Mouse (Mus musculus) stomach, embryonic 14.5 days (tissue): ENCODE measurements around the gene Kdsr. TPM values are rescaled to one million over a fixed set of nuclear protein-coding genes. Genes with fewer than 3 reads are reported as not detected.

Experiments
- ATAC-seq: fragments of 200-750 bp; cut with Nextera tagmentation; 2 replicates; pipeline ENCODE4 v1.8.0; 2017; ENCODE audit warnings: low read depth, moderate TSS enrichment; ENCODE audit not compliant: insufficient number of reproducible peaks, insufficient read depth, low FRiP score
- H3K27ac ChIP-seq: fragments of 300-500 bp; sonication (generic); 2 replicates; pipeline ENCODE4 v1.5.1; 2014; ENCODE audit warnings: mild to moderate bottlenecking, low read length, moderate library complexity, mixed read lengths
- H3K27me3 ChIP-seq: fragments of 300-500 bp; sonication (generic); 2 replicates; pipeline ENCODE4 v1.6.1; 2014; ENCODE audit warnings: low read length, control low read depth, mixed read lengths; ENCODE audit not compliant: control insufficient read depth, insufficient read depth
- H3K36me3 ChIP-seq: fragments of 300-500 bp; sonication (generic); 2 replicates; pipeline ENCODE4 v1.6.1; 2014; ENCODE audit warnings: mild to moderate bottlenecking, control low read depth, low read length, moderate library complexity, mixed read lengths; ENCODE audit not compliant: control insufficient read depth, insufficient read depth
- H3K4me1 ChIP-seq: fragments of 300-500 bp; sonication (generic); 2 replicates; pipeline ENCODE4 v1.6.1; 2014; ENCODE audit warnings: low read length, control low read depth, mixed read lengths; ENCODE audit not compliant: control insufficient read depth, insufficient read depth
- H3K4me2 ChIP-seq: fragments of 300-500 bp; sonication (generic); replicated peaks from 2 replicates; pipeline ENCODE4 v1.6.1; 2014; ENCODE audit warnings: low read depth, low read length, control low read depth
- H3K4me3 ChIP-seq: fragments of 300-500 bp; sonication (generic); 2 replicates; pipeline ENCODE4 v1.5.1; 2014; ENCODE audit warnings: low read depth, low read length, control low read depth
- H3K9ac ChIP-seq: fragments of 300-500 bp; sonication (generic); replicated peaks from 2 replicates; pipeline ENCODE4 v1.6.1; 2014; ENCODE audit warnings: low read depth, mild to moderate bottlenecking, control low read depth, low read length, moderate library complexity, mixed read lengths
- H3K9me3 ChIP-seq: fragments of 300-500 bp; sonication (generic); 2 replicates; pipeline ENCODE4 v1.6.1; 2016; ENCODE audit warnings: low read depth, low read length, control low read depth; ENCODE audit not compliant: control insufficient read depth
- WGBS: fragments of 180-500 bp; shearing (Covaris S2); extraction: QIAGEN DNeasy Blood & Tissue Kit; methylation state at CpG from one replicate; pipeline ENCODE4 v1.1.7; 2014; 5-methylcytosine and 5-hydroxymethylcytosine counted together
- polyA plus RNA-seq: library from polyadenylated mRNA; unstranded; fragments of >200 nt; fragmentation: Nextera tagmentation; extraction: Ambion mirVana; gene quantifications from 2 replicates; pipeline ENCODE4 v1.2.1, GENCODE M21; 2014

Kdsr gene
- 18.4 and 19.2 TPM in 2 replicates for polyA plus RNA-seq

- ATAC-seq, result peak; percentile 98
- no peaks in the 10 kb centered on the region for H3K36me3 ChIP-seq
- H3K27ac ChIP-seq, result peak within 1 kb of the TSS; percentile 83
- H3K9ac ChIP-seq, result peak within 1 kb of the TSS; percentile 63
- WGBS, result 3% methylated on average over 40 of the region's 51 CpGs
- peak within 1 kb of the TSS; percentile 75 for H3K4me3 ChIP-seq
- peak within 1 kb of the TSS; percentile 76 for H3K4me2 ChIP-seq
- H3K4me1 ChIP-seq, result peaks cover 14% of the 10 kb centered on the region
- no peaks in the 10 kb centered on the region for H3K9me3 ChIP-seq
- H3K27me3 ChIP-seq, result no peaks in the 10 kb centered on the region
Measured at GRCm38 (mm10) chr1:106759572-106760435, at the start of gene Kdsr. Gene Kdsr, minus strand, starts transcription at chr1:106759727.

DNA sequence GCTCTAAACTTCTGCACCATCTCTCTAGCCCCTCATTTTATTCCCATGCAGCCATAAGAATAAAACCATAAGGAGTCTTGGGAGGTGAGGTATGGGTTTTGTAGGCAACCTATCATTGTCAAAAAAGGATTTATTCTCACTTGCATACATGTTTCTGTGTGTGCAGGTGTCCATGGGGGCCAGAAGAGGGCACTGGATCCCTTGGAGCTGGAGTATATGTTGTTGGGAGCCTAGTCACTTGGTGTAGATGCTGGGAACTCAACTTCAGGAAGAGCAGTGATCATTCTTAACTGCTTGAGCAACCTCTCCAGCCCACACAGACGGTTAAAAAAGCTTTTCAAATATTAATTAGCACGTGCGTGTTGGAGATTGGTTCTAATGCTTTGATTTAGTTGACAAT is 40.4 kb upstream of the Kdsr start:
- no peak overlapping the region for H3K9ac ChIP-seq
- 0 out of 2 replicates have a peak, but pooled peaks cover 4% of the 10 kb centered on the region for H3K4me1 ChIP-seq
- H3K36me3 ChIP-seq, result no peaks in the 10 kb centered on the region
- H3K27me3 ChIP-seq, result no peaks in the 10 kb centered on the region
- H3K4me2 ChIP-seq, result no peak overlapping the region
- no peak overlapping the region for H3K4me3 ChIP-seq
- 80% methylated on average over 3 of the region's 3 CpGs for WGBS
- ATAC-seq, result no peak
- H3K9me3 ChIP-seq, result no peaks in the 10 kb centered on the region
- no peak overlapping the region for H3K27ac ChIP-seq

- no peak overlapping the region for H3K4me2 ChIP-seq
- no peak overlapping the region for H3K4me3 ChIP-seq
- no peak overlapping the region for H3K27ac ChIP-seq
- H3K9me3 ChIP-seq, result no peaks in the 10 kb centered on the region
- H3K27me3 ChIP-seq, result no peaks in the 10 kb centered on the region
- no peak overlapping the region for H3K9ac ChIP-seq
- WGBS, result 74% methylated on average over 1 of the region's 1 CpGs
- no peaks in the 10 kb centered on the region for H3K36me3 ChIP-seq
- ATAC-seq, result no peak
- 0 out of 2 replicates have a peak, but pooled peaks cover 7% of the 10 kb centered on the region for H3K4me1 ChIP-seq
Measured at GRCm38 (mm10) chr1:106799406-106799805, 39.9 kb upstream of the Kdsr start.

- no peak overlapping the region for H3K27ac ChIP-seq
- peak overlapping the region; percentile 50 for H3K4me2 ChIP-seq
- no peaks in the 10 kb centered on the region for H3K9me3 ChIP-seq
- 59% methylated on average over 7 of the region's 7 CpGs for WGBS
- no peaks in the 10 kb centered on the region for H3K27me3 ChIP-seq
- peak overlapping the region; percentile 10; the same call in 1 of the 2 replicates for H3K9ac ChIP-seq
- no peak for ATAC-seq
- peak overlapping the region; percentile 99 for H3K4me3 ChIP-seq
- H3K4me1 ChIP-seq, result 0 out of 2 replicates have a peak, but pooled peaks cover 8% of the 10 kb centered on the region
- no peaks in the 10 kb centered on the region for H3K36me3 ChIP-seq
Measured at GRCm38 (mm10) chr1:106796987-106797779, 37.7 kb upstream of the Kdsr start.

DNA sequence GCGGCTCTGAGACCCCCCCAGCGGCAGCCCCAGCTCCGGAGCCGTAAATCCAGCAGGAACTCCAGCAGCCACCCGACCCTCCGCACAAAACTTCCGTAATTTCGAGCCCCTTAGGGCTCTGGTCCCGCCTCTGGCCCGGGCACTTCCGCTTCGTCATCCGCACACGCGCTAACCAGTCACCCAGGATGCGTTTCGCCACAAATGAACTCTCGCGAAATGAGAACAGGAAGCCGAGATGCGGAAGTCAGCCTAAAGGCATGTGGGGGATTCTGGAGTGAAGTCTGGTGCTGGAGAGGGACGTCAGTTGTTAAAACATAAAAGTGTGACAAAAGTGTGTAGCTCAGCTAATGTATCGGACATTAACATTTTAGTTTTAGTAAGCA is 37.0 kb upstream of the Kdsr start, which contains the start of gene Vps4b:
TSS of gene Vps4b (minus strand) at position 187 of the 383 bp plus-strand sequence.
- no peaks in the 10 kb centered on the region for H3K9me3 ChIP-seq
- H3K9ac ChIP-seq, result peak within 1 kb of the TSS; percentile 95
- under 1% methylated on average over 23 of the region's 23 CpGs for WGBS
- H3K27me3 ChIP-seq, result no peaks in the 10 kb centered on the region
- peak within 1 kb of the TSS; percentile 65 for H3K4me2 ChIP-seq
- no peaks in the 10 kb centered on the region for H3K36me3 ChIP-seq
- peak within 1 kb of the TSS; percentile 99 for H3K4me3 ChIP-seq
- H3K27ac ChIP-seq, result peak within 1 kb of the TSS; percentile 96
- H3K4me1 ChIP-seq, result 0 out of 2 replicates have a peak, but pooled peaks cover 8% of the 10 kb centered on the region
- ATAC-seq, result peak; percentile 99

DNA sequence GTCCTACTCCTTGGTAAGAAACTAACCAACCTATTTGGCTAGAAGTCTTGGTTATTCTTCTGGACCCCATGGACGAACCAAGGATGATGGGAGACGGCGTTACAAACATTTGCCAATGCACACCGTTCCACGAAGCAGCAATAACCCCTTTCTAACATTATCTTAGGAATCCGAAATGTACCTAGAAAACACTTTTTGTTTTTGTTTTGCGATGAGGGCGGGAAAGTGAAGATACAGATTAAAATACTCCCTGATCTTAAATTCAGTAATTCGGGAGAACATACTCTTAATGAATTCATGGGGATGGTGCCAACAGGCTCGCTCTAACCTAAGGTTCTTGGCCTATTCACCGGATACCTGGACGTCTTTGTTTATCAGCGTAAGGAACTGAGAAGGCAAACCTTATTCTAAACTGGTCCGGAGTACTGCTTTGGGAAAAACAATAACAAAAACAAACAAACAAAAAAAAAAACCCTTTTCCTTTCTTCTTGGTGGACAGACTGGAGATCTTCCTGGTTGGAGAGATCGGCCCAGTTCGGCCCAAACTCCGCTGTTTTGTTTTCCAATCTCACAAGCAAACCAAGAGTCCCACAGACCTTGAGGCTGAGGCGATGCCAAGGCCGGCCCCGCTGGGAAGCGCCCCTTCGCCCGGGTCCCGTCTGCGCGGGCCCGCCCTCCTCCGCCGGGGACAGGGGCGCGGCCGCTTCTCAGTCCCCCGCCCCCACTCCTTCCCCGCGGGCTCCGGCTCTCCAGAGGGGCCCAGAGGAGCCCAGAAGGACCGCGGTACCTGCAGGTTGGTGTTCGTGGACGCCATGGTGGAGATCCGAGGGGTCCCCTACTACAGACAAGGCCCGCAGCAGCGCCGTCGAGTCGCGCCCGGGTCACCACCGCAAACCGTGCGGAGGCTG is 36.4 kb upstream of the Kdsr start:
- peak overlapping the region; percentile 65 for H3K4me2 ChIP-seq
- peak; percentile 88 for ATAC-seq
- H3K27ac ChIP-seq, result peak overlapping the region; percentile 96
- H3K9ac ChIP-seq, result peak overlapping the region; percentile 95
- WGBS, result 2% methylated on average over 51 of the region's 51 CpGs
- H3K36me3 ChIP-seq, result no peaks in the 10 kb centered on the region; the same call in 1 of the 2 replicates
- H3K4me3 ChIP-seq, result peak overlapping the region; percentile 99
- no peaks in the 10 kb centered on the region for H3K9me3 ChIP-seq
- 0 out of 2 replicates have a peak, but pooled peaks cover 8% of the 10 kb centered on the region for H3K4me1 ChIP-seq
- no peaks in the 10 kb centered on the region for H3K27me3 ChIP-seq

DNA sequence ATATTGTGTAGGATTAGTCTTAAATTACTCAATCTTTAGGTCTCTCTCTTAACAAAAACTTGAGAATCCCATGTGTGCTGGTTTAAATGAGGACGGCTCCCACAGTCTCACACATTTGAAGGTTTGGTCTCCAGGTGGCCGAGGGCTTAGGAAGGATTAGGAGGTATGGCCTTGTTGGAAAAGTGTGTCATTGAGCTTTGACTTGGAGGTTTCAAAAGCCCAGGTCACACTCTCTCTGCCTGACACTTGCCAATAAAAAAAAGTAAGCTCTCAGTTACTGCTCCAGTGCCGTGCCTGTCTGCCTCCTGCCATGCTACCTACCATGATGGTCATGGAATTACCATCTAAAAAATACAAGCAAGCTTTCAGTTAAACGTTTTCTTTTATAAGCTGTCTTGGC is 15.4 kb upstream of the Kdsr start:
- ATAC-seq, result no peak
- Histone ChIP-seq H3K9ac (no peak overlapping the region), H3K36me3 (peaks cover 65% of the 10 kb centered on the region)

More for the DNA sequence above, 15.4 kb upstream of the Kdsr start:
- no peaks in the 10 kb centered on the region for H3K27me3 ChIP-seq
- H3K9me3 ChIP-seq, result no peaks in the 10 kb centered on the region
- WGBS, result 82% methylated on average over 4 of the region's 4 CpGs
- H3K4me1 ChIP-seq, result no peaks in the 10 kb centered on the region
- no peak overlapping the region for H3K27ac ChIP-seq
- H3K4me2 ChIP-seq, result no peak overlapping the region
- H3K4me3 ChIP-seq, result no peak overlapping the region
